ENCODE assay signal across 10 mouse cellular contexts in the genomic region with DNA sequence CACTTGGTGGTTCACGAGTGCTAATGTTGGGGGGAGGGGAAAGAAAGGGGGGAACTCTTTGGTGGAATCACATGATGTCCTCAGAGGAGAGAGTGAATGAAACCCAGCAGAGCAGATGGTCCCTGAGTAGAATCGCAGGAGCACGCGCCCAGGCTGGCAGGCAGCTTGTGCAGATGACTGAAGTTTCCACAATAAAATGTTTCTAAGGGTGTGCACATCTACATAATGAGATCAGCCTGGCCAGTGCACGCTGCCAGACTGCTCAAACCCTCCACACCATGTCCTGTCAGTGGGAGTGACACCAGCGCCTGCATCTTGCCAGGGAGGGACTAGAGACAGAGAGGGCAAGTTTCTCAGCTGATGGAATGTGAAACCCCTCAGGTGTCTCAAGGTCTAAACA. TPM values are rescaled to one million over a fixed set of nuclear protein-coding genes. Genes with fewer than 3 reads are reported as not detected.
DNase-seq lines count a peak whose midpoint lies in the region; ATAC-seq lines count a peak whose summit lies in the region.
"Had no signal": no experiment of that assay in that cellular context is flagged by ENCODE, and none has a peak within 500 bp of the region (broad histone marks: within the 10 kb centered on the region; RNA-seq: fewer than 3 reads in every experiment).

No protein-coding gene starts in this region.

- H3K4me3 ChIP-seq in hindbrain, embryonic 10.5 days = no peak overlapping the region
- no peak overlapping the region for H3K4me3 ChIP-seq in hindbrain, embryonic 12.5 days
- no peak overlapping the region for H3K4me3 ChIP-seq in embryonic facial prominence, embryonic 15.5 days (replicated peaks)
- H3K4me3 ChIP-seq in midbrain, embryonic 14.5 days (replicated peaks; ENCODE audit: low read depth, low read length) = no peak overlapping the region
- H3K4me3 ChIP-seq in intestine, embryonic 15.5 days (replicated peaks) = no peak overlapping the region
- H3K4me3 ChIP-seq: embryonic facial prominence, embryonic 12.5 days; liver, embryonic 13.5 days had no signal

- no peaks in the 10 kb centered on the region for H3K36me3 ChIP-seq in hindbrain, embryonic 10.5 days
- no peaks in the 10 kb centered on the region for H3K36me3 ChIP-seq in hindbrain, embryonic 12.5 days
- H3K36me3 ChIP-seq in embryonic facial prominence, embryonic 15.5 days = no peaks in the 10 kb centered on the region
- H3K36me3 ChIP-seq in midbrain, embryonic 14.5 days (ENCODE audit: control insufficient read depth, insufficient read depth, low read length) = no peaks in the 10 kb centered on the region
- no peaks in the 10 kb centered on the region for H3K36me3 ChIP-seq in intestine, embryonic 15.5 days
- H3K36me3 ChIP-seq: embryonic facial prominence, embryonic 12.5 days; liver, embryonic 13.5 days had no signal

- intact Hi-C loops in heart, postnatal 25 days (cut with DNase I) = no loop called here

- no peak overlapping the region; the same call in 1 of the 2 replicates for H3K27ac ChIP-seq in hindbrain, embryonic 10.5 days
- no peak overlapping the region for H3K27ac ChIP-seq in hindbrain, embryonic 12.5 days
- peak overlapping the region; percentile 28; the same call in 1 of the 2 replicates for H3K27ac ChIP-seq in embryonic facial prominence, embryonic 15.5 days (replicated peaks)
- no peak overlapping the region for H3K27ac ChIP-seq in midbrain, embryonic 14.5 days (replicated peaks; ENCODE audit: low read depth, low read length)
- H3K27ac ChIP-seq in intestine, embryonic 15.5 days = no peak overlapping the region
- H3K27ac ChIP-seq: embryonic facial prominence, embryonic 12.5 days; liver, embryonic 13.5 days had no signal

- H3K4me2 ChIP-seq in hindbrain, embryonic 12.5 days (replicated peaks) = no peak overlapping the region
- H3K4me2 ChIP-seq in embryonic facial prominence, embryonic 15.5 days (replicated peaks) = no peak overlapping the region
- H3K4me2 ChIP-seq in midbrain, embryonic 14.5 days (ENCODE audit: low read length) = no peak overlapping the region
- no peak overlapping the region for H3K4me2 ChIP-seq in intestine, embryonic 15.5 days (replicated peaks)
- H3K4me2 ChIP-seq: embryonic facial prominence, embryonic 12.5 days; liver, embryonic 13.5 days had no signal

- WGBS in hindbrain, embryonic 10.5 days = 60% methylated on average over 6 of the region's 6 CpGs
- WGBS in hindbrain, embryonic 12.5 days = 57% methylated on average over 6 of the region's 6 CpGs
- WGBS in embryonic facial prominence, embryonic 15.5 days = 22% methylated on average over 6 of the region's 6 CpGs
- WGBS in midbrain, embryonic 14.5 days = 31% methylated on average over 6 of the region's 6 CpGs
- WGBS in intestine, embryonic 15.5 days = 67% methylated on average over 6 of the region's 6 CpGs

- peaks cover 4% of the 10 kb centered on the region; the same call in 1 of the 2 replicates for H3K9me3 ChIP-seq in hindbrain, embryonic 10.5 days
- no peaks in the 10 kb centered on the region for H3K9me3 ChIP-seq in hindbrain, embryonic 12.5 days (replicated peaks)
- H3K9me3 ChIP-seq in embryonic facial prominence, embryonic 15.5 days (replicated peaks) = no peaks in the 10 kb centered on the region
- no peaks in the 10 kb centered on the region for H3K9me3 ChIP-seq in midbrain, embryonic 14.5 days (ENCODE audit: control insufficient read depth, low read length)
- no peaks in the 10 kb centered on the region for H3K9me3 ChIP-seq in intestine, embryonic 15.5 days
- H3K9me3 ChIP-seq: embryonic facial prominence, embryonic 12.5 days; liver, embryonic 13.5 days had no signal

- no peak overlapping the region for H3K9ac ChIP-seq in hindbrain, embryonic 12.5 days
- no peak overlapping the region for H3K9ac ChIP-seq in embryonic facial prominence, embryonic 15.5 days
- H3K9ac ChIP-seq in midbrain, embryonic 14.5 days (replicated peaks; ENCODE audit: low read length) = no peak overlapping the region
- no peak overlapping the region for H3K9ac ChIP-seq in intestine, embryonic 15.5 days
- H3K9ac ChIP-seq: embryonic facial prominence, embryonic 12.5 days; liver, embryonic 13.5 days had no signal

- ATAC-seq in hindbrain, embryonic 12.5 days (ENCODE audit: low FRiP score) = no peak
- ATAC-seq in embryonic facial prominence, embryonic 15.5 days (ENCODE audit: insufficient number of reproducible peaks, low FRiP score, low TSS enrichment, low read depth) = peak; percentile 44; the same call in 1 of the 2 replicates
- ATAC-seq in midbrain, embryonic 14.5 days (ENCODE audit: low FRiP score, low TSS enrichment) = peak; percentile 50; the same call in 1 of the 2 replicates
- ATAC-seq in intestine, embryonic 15.5 days = no peak

- peaks cover 15% of the 10 kb centered on the region; the same call in 1 of the 2 replicates for H3K4me1 ChIP-seq in hindbrain, embryonic 10.5 days (replicated peaks)
- peaks cover 8% of the 10 kb centered on the region for H3K4me1 ChIP-seq in hindbrain, embryonic 12.5 days
- H3K4me1 ChIP-seq in embryonic facial prominence, embryonic 15.5 days = peaks cover 18% of the 10 kb centered on the region
- no peaks in the 10 kb centered on the region; the same call in 1 of the 2 replicates for H3K4me1 ChIP-seq in midbrain, embryonic 14.5 days (ENCODE audit: control insufficient read depth, insufficient read depth, low read length)
- H3K4me1 ChIP-seq in intestine, embryonic 15.5 days (replicated peaks) = no peaks in the 10 kb centered on the region
- H3K4me1 ChIP-seq: liver, embryonic 13.5 days had no signal

- DNase-seq in hindbrain, embryonic 10.5 days (ENCODE audit: low spot score) = peak; percentile 12
- DNase-seq in heart, postnatal 25 days (ENCODE audit: low spot score) = peak; percentile 49
- peak; percentile 35 for DNase-seq in midbrain, embryonic 14.5 days
- DNase-seq in liver = no peak
- no peak for DNase-seq in thymus, postnatal 4 days
- DNase-seq: liver, embryonic 13.5 days had no signal

- no peaks in the 10 kb centered on the region for H3K27me3 ChIP-seq in hindbrain, embryonic 10.5 days (ENCODE audit: insufficient read depth, poor library complexity, severe bottlenecking)
- H3K27me3 ChIP-seq in hindbrain, embryonic 12.5 days = no peaks in the 10 kb centered on the region
- no peaks in the 10 kb centered on the region for H3K27me3 ChIP-seq in embryonic facial prominence, embryonic 15.5 days
- no peaks in the 10 kb centered on the region for H3K27me3 ChIP-seq in midbrain, embryonic 14.5 days (ENCODE audit: control insufficient read depth, insufficient read depth, low read length)
- no peaks in the 10 kb centered on the region for H3K27me3 ChIP-seq in intestine, embryonic 15.5 days (replicated peaks)
- H3K27me3 ChIP-seq: embryonic facial prominence, embryonic 12.5 days; liver, embryonic 13.5 days had no signal

RNA-seq across cellular contexts. Expression of a gene that starts 10.9 kb away (rescaled TPM):
- polyA plus RNA-seq in hindbrain, embryonic 10.5 days (2016; fragmentation: Nextera tagmentation; extraction: Ambion mirVana) = 9.5 and 10.3 TPM in 2 replicates
- polyA plus RNA-seq in hindbrain, embryonic 12.5 days (2016; fragmentation: Nextera tagmentation; extraction: Ambion mirVana) = 8.5 TPM in 2 replicates
- 10.4 and 12.0 TPM in 2 replicates for polyA plus RNA-seq in embryonic facial prominence, embryonic 15.5 days (2015; fragmentation: Nextera tagmentation; extraction: Ambion mirVana)
- total RNA-seq in heart, postnatal 25 days (2021) = 1 to 10 TPM; 3.0 to 3.6 TPM
- 4.9 and 5.2 TPM in 2 replicates for polyA plus RNA-seq in midbrain, embryonic 14.5 days (2014; fragmentation: Nextera tagmentation; extraction: Ambion mirVana)
- 11.4 TPM in 2 replicates for polyA plus RNA-seq in intestine, embryonic 15.5 days (2015; fragmentation: Nextera tagmentation; extraction: Ambion mirVana)

RNA-seq across cellular contexts. Expression of a gene that starts 13.0 kb away (rescaled TPM):
- 12.5 and 24.3 TPM in 2 replicates for polyA plus RNA-seq in hindbrain, embryonic 10.5 days (2016; fragmentation: Nextera tagmentation; extraction: Ambion mirVana)
- 41.4 and 52.2 TPM in 2 replicates for polyA plus RNA-seq in hindbrain, embryonic 12.5 days (2016; fragmentation: Nextera tagmentation; extraction: Ambion mirVana)
- 61.3 and 66.9 TPM in 2 replicates for polyA plus RNA-seq in embryonic facial prominence, embryonic 15.5 days (2015; fragmentation: Nextera tagmentation; extraction: Ambion mirVana)
- 10 to 100 TPM; 18.5 to 23.3 TPM for total RNA-seq in heart, postnatal 25 days (2021)
- 0.23 and 8.5 TPM in 2 replicates for polyA plus RNA-seq in midbrain, embryonic 14.5 days (2014; fragmentation: Nextera tagmentation; extraction: Ambion mirVana)
- polyA plus RNA-seq in intestine, embryonic 15.5 days (2015; fragmentation: Nextera tagmentation; extraction: Ambion mirVana) = 36.4 and 38.4 TPM in 2 replicates

RNA-seq across cellular contexts. Expression of a gene that starts 29.4 kb away (rescaled TPM):
- polyA plus RNA-seq in hindbrain, embryonic 10.5 days (2016; fragmentation: Nextera tagmentation; extraction: Ambion mirVana) = 137 and 152 TPM in 2 replicates
- 79.6 and 84.1 TPM in 2 replicates for polyA plus RNA-seq in hindbrain, embryonic 12.5 days (2016; fragmentation: Nextera tagmentation; extraction: Ambion mirVana)
- 106 and 125 TPM in 2 replicates for polyA plus RNA-seq in embryonic facial prominence, embryonic 15.5 days (2015; fragmentation: Nextera tagmentation; extraction: Ambion mirVana)
- total RNA-seq in heart, postnatal 25 days (2021) = 10 to 100 TPM; 29.2 to 33.2 TPM
- polyA plus RNA-seq in midbrain, embryonic 14.5 days (2014; fragmentation: Nextera tagmentation; extraction: Ambion mirVana) = 42.5 and 46.6 TPM in 2 replicates
- 137 TPM in 2 replicates for polyA plus RNA-seq in intestine, embryonic 15.5 days (2015; fragmentation: Nextera tagmentation; extraction: Ambion mirVana)

RNA-seq across cellular contexts. Expression of a gene that starts 45.2 kb away (rescaled TPM):
- 5.7 and 6.5 TPM in 2 replicates for polyA plus RNA-seq in hindbrain, embryonic 10.5 days (2016; fragmentation: Nextera tagmentation; extraction: Ambion mirVana)
- 6.6 and 13.2 TPM in 2 replicates for polyA plus RNA-seq in hindbrain, embryonic 12.5 days (2016; fragmentation: Nextera tagmentation; extraction: Ambion mirVana)
- polyA plus RNA-seq in embryonic facial prominence, embryonic 15.5 days (2015; fragmentation: Nextera tagmentation; extraction: Ambion mirVana) = 71.2 and 107 TPM in 2 replicates
- 100 to 1,000 TPM; 914 to 924 TPM for total RNA-seq in heart, postnatal 25 days (2021)
- 2.1 and 2.3 TPM in 2 replicates for polyA plus RNA-seq in midbrain, embryonic 14.5 days (2014; fragmentation: Nextera tagmentation; extraction: Ambion mirVana)
- 10.4 and 10.8 TPM in 2 replicates for polyA plus RNA-seq in intestine, embryonic 15.5 days (2015; fragmentation: Nextera tagmentation; extraction: Ambion mirVana)

RNA-seq across cellular contexts. Expression of a gene that starts 49.8 kb away (rescaled TPM):
- polyA plus RNA-seq in hindbrain, embryonic 10.5 days (2016; fragmentation: Nextera tagmentation; extraction: Ambion mirVana) = 2.6 and 14.6 TPM in 2 replicates
- polyA plus RNA-seq in hindbrain, embryonic 12.5 days (2016; fragmentation: Nextera tagmentation; extraction: Ambion mirVana) = 1.1 and 1.7 TPM in 2 replicates
- 1.4 and 2.4 TPM in 2 replicates for polyA plus RNA-seq in embryonic facial prominence, embryonic 15.5 days (2015; fragmentation: Nextera tagmentation; extraction: Ambion mirVana)
- 100 to 1,000 TPM; 742 to 813 TPM for total RNA-seq in heart, postnatal 25 days (2021)
- polyA plus RNA-seq in midbrain, embryonic 14.5 days (2014; fragmentation: Nextera tagmentation; extraction: Ambion mirVana) = not detected in 2 replicates
- 68.3 and 73.5 TPM in 2 replicates for polyA plus RNA-seq in intestine, embryonic 15.5 days (2015; fragmentation: Nextera tagmentation; extraction: Ambion mirVana)

Comparison
In these comparisons a context has a peak if more than half of its experiments do, and no peak if none do; other contexts are left out.
1. DNase-seq: peak in hindbrain, embryonic 10.5 days (single experiment), heart, postnatal 25 days (single experiment) and midbrain, embryonic 14.5 days (single experiment); none in liver (single experiment) and thymus, postnatal 4 days (single experiment).
2. ATAC-seq: peak in embryonic facial prominence, embryonic 15.5 days (single experiment) and midbrain, embryonic 14.5 days (single experiment); none in hindbrain, embryonic 12.5 days (single experiment) and intestine, embryonic 15.5 days (single experiment).